Mouse (Mus musculus): Measurements from ENCODE around the gene Tspear.
"Not testable (repeated sequence)": the region's sequence is repeated elsewhere in the genome, so short reads cannot be mapped to it uniquely, and the experiment has no call there.

Gene Tspear

DNA sequence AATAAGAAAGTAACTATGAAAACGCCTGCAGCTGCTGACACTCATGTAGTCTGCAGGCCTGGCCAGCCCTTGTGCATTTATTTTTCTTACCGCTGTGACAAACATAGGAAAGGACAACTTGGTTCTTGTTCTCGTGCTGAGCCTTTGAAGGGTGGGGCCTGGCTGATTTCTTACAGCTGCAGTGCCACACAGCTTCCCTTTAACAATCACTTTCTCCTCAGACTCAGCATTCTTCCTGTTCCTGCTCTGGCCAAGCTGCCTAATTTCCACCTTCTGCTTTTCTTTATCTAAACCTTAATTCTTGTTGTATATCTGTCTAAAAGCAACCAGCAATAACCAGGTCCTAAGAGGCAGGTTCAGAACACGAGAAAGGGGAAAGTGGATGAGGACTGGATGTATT, 27.4 kb downstream of the Tspear start:
- DNase-seq (ENCODE audit: low spot score): no peak

DNA sequence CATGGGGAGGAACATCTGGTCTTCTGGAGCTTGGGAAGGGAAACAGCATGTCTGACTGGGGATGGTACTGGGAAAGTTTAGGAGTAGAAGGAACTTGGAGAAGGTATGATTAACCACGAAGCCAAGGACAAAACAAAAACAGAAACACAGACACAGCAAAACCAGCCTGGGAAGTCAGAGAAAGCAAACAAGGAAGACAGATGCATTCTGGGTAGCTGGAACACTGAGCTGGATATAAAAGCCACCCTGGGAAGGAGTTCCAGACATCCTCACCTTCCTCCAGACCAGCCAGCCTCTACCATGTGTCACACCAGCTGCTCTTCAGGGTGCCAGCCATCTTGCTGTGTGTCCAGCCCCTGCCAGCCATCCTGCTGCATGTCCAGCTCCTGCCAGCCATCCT, 29.1 kb downstream of the Tspear start, which contains the start of gene Gm10142:
Gene Gm10142 (plus strand): TSS at position 301 of the 400 bp plus-strand sequence.
- no peak for DNase-seq (ENCODE audit: low spot score)

DNA sequence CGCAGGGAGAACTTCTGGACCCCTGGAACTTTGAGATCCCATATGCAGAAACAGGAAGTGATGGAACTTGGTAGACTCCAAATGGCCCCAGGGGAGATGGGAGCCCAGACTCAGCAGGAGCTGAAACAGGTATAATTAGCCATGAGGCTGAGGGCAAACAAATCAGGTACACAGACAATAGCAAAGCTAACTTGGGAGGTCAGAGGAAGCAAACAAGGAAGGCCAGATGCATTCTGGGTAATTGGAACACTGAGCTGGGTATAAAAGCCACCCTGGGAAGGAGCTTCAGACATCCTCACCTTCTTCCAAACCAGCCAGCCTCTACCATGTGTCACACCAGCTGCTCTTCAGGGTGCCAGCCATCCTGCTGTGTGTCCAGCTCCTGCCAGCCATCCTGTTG, 33.9 kb downstream of the Tspear start, which contains the start of gene Krtap12-1:
Gene Krtap12-1 (plus strand): TSS at position 301 of the 400 bp plus-strand sequence.
- not testable (repeated sequence) for DNase-seq (ENCODE audit: low spot score)

DNA sequence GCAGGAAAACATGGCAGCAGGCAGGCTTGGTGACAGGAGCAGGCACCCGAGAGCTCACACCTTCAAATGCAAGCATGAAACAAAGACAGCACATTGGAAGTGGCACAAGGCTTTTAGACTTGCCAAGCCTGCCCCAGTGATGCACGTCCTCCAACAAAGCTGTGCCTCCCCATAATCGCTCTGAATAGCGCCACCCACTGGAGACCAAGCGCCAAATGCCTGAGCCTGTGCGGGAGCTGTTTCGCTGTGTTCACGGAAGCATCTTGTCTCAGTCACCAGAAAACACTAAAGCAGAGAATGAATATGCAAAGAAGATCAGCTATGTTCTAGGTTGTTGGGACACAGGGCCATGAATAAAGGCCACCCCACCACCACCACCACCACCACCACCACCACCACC, 38.5 kb downstream of the Tspear start:
- DNase-seq (ENCODE audit: low spot score): no peak

DNA sequence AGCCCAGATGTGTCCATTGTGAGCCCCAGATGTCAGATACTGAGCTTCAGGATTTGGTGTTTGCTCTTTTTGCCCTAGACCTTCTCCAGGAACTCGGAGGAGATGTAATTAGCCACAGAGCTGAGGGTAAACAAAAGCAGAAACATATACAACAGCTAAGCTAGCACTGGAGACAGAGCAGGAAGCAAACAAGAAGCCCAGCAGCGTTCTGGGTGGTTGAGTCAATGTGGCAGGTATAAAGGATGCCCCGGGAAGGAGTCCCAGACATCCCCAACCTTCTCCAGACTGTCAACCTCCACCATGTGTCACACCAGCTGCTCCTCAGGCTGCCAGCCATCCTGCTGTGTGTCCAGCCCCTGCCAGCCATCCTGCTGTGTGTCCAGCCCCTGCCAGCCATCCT, 39.8 kb downstream of the Tspear start, which contains the start of gene Gm10100:
Gene Gm10100 (plus strand): TSS at position 301 of the 400 bp plus-strand sequence.
- DNase-seq (ENCODE audit: low spot score): no peak

DNA sequence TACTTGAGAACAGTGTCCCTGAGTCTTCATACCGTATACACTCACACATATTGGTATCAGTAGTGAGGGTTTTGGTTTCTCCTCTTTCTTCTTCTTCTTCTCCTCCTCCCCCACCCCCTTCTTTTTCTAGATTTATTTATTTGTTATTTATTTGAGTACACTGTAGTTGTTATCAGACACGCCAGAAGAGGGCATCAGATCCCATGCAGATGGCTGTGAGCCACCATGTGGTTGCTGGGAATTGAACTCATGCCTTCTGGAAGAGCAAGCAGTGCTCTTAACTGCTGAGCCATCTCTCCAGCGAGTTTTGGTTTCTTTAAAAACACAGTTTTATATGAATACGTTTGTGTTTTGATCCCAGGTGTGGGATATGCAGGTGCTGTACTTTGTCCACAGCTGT, 41.9 kb downstream of the Tspear start:
- DNase-seq (ENCODE audit: low spot score): no peak

DNA sequence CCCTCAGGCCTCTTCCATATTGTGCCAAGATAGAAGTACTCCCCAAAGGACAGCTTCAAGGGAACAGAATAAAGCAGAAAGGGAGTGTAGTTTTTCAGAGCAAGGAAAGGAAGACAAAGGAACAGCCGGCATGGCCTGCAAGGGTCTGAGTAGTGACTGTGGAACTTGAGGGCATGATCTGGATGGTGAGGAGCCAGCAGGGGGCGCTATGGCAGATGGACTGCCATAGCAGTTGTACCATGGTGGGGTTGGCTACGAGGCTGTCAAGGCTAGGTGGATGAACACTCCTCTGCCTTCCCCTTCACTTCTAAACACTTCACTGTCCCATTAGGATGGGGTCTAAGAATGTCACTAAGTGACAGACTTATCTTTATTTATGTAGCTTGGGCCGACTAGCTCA, 42.9 kb downstream of the Tspear start:
- DNase-seq (ENCODE audit: low spot score): no peak

DNA sequence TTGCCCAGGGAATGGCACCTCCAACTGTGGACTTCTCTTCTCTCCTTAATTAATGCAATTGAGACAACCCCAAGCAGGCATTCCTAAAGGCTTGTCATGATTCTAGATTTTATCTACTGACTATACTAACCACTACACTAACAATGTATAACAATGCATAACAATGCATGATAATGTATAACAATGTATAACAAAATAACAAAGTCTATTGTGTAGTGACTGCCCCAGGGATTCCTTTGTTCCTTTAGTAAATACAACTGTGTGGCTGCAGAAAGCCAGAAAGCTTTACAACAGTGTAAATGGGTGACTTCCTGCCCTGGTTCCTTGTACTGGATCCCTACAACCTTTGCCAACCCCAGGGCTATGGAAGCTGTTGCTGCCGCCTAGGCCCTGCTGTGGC, 49.6 kb downstream of the Tspear start:
- no peak for DNase-seq (ENCODE audit: low spot score)

DNA sequence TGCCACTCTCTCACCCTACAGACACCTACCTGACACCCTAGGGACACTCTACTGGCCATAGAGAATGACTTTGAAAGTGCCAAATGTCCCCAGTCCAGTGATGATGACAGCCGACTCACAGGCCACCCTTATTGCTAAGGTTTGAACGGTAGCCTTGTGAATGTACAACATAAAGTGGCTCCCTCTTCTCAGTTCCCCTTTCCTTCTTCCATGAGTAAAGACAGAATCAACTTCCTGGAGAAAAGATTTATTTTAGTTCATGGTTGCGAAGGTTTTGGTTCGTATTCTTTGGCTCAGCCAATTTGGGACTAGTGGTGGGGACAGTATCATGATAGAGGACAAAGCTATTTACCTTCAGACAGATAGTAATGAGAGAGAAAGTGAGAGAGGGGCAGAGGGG, 52.6 kb downstream of the Tspear start:
- no peak for DNase-seq (ENCODE audit: low spot score)

DNA sequence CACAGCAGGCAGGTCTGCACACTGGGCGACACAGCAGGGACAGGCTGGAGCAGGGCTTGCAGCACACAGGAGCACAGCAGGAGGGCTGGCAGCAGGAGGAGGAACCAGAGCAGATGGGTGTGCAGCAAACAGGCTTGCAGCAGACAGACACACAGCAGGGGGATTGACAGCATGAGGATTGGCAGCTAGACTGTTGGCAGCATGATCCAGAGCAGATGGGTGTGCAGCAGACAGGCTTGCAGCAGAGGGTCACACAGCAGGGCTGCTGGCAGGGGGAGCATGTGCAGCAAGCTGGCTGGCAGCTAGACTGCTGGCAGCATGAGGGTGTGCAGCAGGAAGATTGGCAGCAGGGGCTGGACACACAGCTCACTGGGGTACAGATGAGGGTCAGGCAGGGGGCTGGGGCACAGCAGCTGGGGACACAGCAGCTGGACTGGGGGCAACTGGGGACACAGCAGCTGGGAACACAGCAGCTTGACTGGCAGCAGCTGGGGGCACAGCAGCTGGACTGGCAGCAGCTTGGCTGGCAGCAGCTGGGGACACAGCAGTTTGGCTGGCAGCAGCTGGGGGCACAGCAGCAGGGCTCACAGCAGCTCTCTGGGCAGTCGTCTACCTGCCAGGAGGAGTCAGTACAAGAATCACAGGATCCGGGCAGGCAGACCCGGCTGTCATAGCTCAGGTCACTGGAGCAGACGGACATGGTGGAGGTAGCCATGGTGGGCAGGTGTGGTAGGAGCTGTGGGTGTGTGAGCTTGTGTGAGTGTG, 55.7 kb downstream of the Tspear start, which contains the start of gene Gm18596:
Gene Gm18596 (minus strand): TSS at position 715 of the 765 bp plus-strand sequence.
- DNase-seq (ENCODE audit: low spot score): not testable (repeated sequence)

DNA sequence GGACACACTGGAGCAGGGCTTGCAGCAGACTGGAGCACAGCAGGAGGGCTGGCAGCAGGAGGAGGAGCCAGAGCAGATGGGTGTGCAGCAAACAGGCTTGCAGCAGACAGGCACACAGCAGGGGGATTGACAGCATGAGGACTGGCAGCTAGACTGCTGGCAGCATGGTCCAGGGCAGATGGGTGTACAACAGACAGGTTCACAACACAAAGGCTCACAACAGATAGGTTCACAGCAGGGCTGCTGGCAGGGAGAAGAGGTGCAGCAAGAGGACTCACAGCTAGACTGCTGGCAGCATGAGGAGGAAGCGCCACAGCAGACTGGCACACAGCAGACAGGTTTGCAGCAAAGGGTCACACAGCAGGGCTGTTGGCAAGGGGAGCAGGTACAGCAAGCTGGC, 64.3 kb downstream of the Tspear start:
- not testable (repeated sequence) for DNase-seq (ENCODE audit: low spot score)

DNA sequence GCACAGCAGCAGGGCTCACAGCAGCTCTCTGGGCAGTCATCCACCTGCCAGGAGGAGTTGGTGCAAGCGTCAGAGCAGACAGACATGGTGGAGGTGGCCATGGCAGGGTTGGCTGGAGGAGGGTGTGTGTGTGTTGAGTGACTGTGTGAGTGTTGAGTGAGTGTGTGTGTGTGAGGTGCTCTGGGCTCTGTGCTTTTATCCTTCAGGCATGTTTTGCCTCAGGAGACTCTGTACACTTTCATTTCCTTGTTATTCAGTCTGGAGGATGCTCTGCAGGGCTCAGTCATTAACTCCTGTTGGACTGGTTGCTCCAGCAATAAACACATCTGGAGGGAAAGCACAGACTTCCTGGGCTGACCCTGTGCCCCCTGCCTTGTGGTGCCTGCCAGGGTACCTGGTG, 64.9 kb downstream of the Tspear start, which contains the start of gene Gm9736:
Gene Gm9736 (minus strand): TSS at position 101 of the 400 bp plus-strand sequence.
- DNase-seq (ENCODE audit: low spot score): not testable (repeated sequence)

DNA sequence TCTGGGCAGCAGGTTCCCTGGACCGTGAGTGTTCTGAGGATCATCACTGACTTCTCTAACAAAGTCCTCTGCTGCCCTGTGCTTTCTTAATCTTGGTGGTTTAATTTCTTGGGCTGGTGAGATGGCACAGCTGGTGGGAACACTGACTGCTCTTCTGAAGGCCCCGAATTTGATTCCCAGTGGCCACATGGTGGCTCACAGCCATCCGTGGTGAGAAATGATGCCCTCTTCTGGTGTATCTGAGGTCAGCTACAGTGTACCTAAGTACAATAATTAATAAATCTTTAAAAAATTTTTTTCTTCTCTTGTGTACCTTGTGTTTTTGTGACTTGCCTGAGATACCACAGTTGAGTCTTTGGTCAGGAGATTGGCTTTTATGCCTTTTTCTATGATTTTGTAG, 65.9 kb downstream of the Tspear start:
- DNase-seq (ENCODE audit: low spot score): not testable (repeated sequence)

DNA sequence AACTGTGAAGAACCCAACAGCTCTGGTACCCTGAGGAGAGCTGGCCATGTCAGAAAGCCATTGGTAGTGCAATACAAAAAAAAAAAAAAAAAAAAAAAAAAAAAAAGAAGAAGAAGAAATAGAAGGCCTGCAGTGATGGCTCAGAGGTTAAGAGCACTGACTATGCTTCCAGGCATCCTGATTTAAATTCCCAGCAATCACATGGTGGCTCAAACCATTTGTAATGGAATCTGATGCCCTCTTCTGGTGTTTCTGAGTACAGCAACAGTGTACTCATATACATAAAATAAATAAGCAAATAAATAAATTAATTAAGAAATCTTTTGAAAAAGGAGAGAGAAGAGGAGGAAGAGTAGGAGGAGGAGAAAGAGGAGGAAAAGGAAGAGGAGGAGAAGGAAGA, 67.1 kb downstream of the Tspear start:
- no peak for DNase-seq (ENCODE audit: low spot score)

DNA sequence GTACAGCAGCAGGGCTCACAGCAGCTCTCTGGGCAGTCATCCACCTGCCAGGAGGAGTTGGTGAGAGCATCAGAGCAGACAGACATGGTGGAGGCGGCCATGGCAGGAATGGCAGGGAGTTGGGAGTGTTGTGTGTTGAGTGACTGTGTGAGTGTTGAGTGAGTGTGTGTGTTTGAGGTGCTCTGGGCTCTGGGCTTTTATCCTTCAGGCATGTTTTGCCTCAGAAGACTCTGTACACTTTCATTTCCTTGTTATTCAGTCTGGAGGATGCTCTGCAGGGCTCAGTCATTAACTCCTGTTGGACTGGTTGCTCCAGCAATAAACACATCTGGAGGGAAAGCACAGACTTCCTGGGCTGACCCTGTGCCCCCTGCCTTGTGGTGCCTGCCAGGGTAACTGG, 73.2 kb downstream of the Tspear start, which contains the start of gene Gm3233:
Gene Gm3233 (minus strand): TSS at position 101 of the 400 bp plus-strand sequence.
- not testable (repeated sequence) for DNase-seq (ENCODE audit: low spot score)

DNA sequence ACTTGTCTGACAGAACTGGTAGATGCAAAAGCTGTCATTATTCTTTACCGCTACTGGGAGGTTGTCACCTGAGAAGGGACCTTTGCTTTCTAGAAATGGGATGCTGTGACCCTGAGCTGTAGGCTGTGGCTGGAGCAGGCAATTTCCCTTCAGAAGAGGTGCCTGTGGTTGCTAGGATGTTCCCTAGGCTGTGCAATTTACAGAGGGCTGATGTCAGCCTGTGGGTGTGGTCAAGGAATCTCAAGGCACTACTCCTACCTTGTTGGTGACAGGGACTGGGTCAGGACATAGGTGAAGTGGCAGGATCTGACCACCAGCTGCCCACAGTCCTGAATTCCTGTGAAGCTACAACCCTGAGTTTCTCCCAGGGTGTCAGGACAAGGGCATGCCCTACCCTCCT, 83.4 kb downstream of the Tspear start:
- no peak for DNase-seq (ENCODE audit: low spot score)

DNA sequence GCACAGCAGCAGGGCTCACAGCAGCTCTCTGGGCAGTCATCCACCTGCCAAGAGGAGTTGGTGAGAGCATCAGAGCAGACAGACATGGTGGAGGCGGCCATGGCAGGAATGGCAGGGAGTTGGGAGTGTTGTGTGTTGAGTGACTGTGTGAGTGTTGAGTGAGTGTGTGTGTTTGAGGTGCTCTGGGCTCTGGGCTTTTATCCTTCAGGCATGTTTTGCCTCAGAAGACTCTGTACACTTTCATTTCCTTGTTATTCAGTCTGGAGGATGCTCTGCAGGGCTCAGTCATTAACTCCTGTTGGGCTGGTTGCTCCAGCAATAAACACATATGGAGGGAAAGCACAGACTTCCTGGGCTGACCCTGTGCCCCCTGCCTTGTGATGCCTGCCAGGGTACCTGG, 84.9 kb downstream of the Tspear start, which contains the start of gene Gm3238:
Gene Gm3238 (minus strand): TSS at position 101 of the 400 bp plus-strand sequence.
- DNase-seq (ENCODE audit: low spot score): not testable (repeated sequence)

DNA sequence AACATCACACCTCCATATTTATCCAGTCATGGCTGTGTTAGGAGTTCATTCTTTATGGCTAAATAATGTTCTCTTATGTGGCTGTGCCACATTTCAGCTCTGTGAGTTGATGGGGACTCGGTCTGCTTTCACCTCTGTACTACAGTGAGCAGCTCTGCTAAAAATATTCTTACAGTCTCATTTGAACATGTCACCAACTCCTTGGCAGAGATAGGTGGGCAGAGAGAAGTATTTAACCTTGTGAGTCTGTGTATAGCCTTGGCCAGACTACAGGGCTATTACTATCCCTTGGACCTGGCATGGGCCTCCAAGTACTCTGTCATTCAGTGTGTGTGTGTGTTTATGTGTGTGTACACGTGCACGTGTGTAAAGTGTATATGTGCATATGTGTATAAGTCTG, 85.8 kb downstream of the Tspear start:
- not testable (repeated sequence) for DNase-seq (ENCODE audit: low spot score)

DNA sequence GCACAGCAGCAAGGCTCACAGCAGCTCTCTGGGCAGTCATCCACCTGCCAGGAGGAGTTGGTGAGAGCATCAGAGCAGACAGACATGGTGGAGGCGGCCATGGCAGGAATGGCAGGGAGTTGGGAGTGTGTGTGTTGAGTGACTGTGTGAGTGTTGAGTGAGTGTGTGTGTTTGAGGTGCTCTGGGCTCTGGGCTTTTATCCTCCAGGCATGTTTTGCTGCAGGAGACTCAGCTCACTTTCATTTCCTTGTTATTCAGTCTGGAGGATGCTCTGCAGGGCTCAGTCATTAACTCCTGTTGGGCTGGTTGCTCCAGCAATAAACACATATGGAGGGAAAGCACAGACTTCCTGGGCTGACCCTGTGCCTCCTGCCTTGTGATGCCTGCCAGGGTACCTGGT, 90.5 kb downstream of the Tspear start, which contains the start of gene Gm7138:
Gene Gm7138 (minus strand): TSS at position 101 of the 400 bp plus-strand sequence.
- not testable (repeated sequence) for DNase-seq (ENCODE audit: low spot score)

DNA sequence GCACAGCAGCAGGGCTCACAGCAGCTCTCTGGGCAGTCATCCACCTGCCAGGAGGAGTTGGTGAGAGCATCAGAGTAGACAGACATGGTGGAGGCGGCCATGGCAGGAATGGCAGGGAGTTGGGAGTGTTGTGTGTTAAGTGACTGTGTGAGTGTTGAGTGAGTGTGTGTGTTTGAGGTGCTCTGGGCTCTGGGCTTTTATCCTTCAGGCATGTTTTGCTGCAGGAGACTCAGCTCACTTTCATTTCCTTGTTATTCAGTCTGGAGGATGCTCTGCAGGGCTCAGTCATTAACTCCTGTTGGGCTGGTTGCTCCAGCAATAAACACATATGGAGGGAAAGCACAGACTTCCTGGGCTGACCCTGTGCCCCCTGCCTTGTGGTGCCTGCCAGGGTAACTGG, 96.1 kb downstream of the Tspear start, which contains the start of gene Gm3250:
Gene Gm3250 (minus strand): TSS at position 101 of the 400 bp plus-strand sequence.
- not testable (repeated sequence) for DNase-seq (ENCODE audit: low spot score)

DNA sequence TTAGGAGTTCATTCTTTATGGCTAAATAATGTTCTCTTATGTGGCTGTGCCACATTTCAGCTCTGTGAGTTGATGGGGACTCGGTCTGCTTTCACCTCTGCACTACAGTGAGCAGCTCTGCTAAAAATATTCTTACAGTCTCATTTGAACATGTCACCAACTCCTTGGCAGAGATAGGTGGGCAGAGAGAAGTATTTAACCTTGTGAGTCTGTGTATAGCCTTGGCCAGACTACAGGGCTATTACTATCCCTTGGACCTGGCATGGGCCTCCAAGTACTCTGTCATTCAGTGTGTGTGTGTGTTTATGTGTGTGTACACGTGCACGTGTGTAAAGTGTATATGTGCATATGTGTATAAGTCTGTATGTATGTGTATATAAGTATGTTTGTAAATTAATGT, 97.0 kb downstream of the Tspear start:
- not testable (repeated sequence) for DNase-seq (ENCODE audit: low spot score)

DNA sequence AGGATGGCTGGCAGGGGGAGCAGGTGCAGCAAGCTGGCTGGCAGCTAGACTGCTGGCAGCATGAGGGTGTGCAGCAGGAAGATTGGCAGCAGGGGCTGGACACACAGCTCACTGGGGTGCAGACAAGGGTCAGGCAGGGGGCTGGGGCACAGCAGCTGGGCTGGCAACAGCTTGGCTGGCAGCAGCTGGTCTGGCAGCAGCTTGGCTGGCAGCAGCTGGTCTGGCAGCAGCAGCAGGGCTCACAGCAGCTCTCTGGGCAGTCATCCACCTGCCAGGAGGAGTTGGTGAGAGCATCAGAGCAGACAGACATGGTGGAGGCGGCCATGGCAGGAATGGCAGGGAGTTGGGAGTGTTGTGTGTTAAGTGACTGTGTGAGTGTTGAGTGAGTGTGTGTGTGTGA, 101.5 kb downstream of the Tspear start, which contains the start of gene Gm7137:
Gene Gm7137 (minus strand): TSS at position 325 of the 400 bp plus-strand sequence.
- DNase-seq (ENCODE audit: low spot score): not testable (repeated sequence)

DNA sequence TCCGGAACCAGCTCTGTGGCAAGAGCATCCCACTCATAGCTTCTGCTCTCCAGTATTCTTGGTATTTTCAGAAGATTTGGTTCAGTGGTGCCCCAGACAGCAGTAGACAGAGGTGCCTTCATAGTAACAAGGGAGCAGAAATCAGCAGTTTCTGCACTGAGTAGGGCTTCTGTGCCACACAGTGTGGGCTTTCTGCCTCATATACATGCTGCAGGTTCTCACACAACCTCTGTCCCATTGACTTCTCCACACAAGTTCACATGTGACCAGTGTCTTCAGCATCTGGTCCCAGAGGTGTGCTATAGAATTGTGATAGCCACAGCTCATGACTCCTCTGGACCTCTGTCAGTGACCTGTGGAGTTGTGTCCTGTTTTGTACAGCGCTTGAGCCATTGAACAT, 102.3 kb downstream of the Tspear start:
- no peak for DNase-seq (ENCODE audit: low spot score)
